Mouse (Mus musculus): Measurements from ENCODE around the gene Gemin7. TPM values are rescaled to one million over a fixed set of nuclear protein-coding genes. Genes with fewer than 3 reads are reported as not detected.
A peak's percentile ranks its signal among the peaks of the same experiment; 100 is the strongest.
"Not testable (repeated sequence)": the region's sequence is repeated elsewhere in the genome, so short reads cannot be mapped to it uniquely, and the experiment has no call there.

Gemin7 gene
- 10 to 100 TPM; 58.1 to 58.5 TPM for total RNA-seq (2021)
- long read RNA-seq, experiment 1, transcript Gemin7-201 (2 exons, 763 nt) = major isoform, 137 of 153 reads
- long read RNA-seq, experiment 1, partial matches to known transcripts = 0 of 153 reads
- long read RNA-seq, experiment 1, other reads (novel, unspliced or antisense) = 16 of 153 reads
- long read RNA-seq, experiment 2, transcript Gemin7-201 (2 exons, 763 nt) = major isoform, 79 of 90 reads
- long read RNA-seq, experiment 2, partial matches to known transcripts = 0 of 90 reads
- long read RNA-seq, experiment 2, other reads (novel, unspliced or antisense) = 10 of 90 reads

GRCm38 (mm10) chr7:19577141-19577852 lies at the start of gene Gemin7, which contains the start of gene Zfp296:
Gene Gemin7 (minus strand): TSS chr7:19577595.
Gene Zfp296 (plus strand): TSS chr7:19577287.
- DNase-seq = peak; percentile 15

- DNase-seq = no peak
These were observed 46.0 kb upstream of the Gemin7 start for GRCm38 (mm10) chr7:19623433-19623832.

- DNase-seq = no peak
These were observed 44.8 kb upstream of the Gemin7 start for GRCm38 (mm10) chr7:19622241-19622640.

GRCm38 (mm10) chr7:19620811-19621210 lies 43.4 kb upstream of the Gemin7 start:
- no peak for DNase-seq

- no peak for DNase-seq
These were observed 41.8 kb upstream of the Gemin7 start for GRCm38 (mm10) chr7:19619004-19619801.

GRCm38 (mm10) chr7:19615036-19615577 lies 37.7 kb upstream of the Gemin7 start:
- DNase-seq = no peak

GRCm38 (mm10) chr7:19610969-19611368 lies 33.6 kb upstream of the Gemin7 start:
- DNase-seq = no peak

- no peak for DNase-seq
These were observed 32.4 kb upstream of the Gemin7 start for GRCm38 (mm10) chr7:19609641-19610332.

- DNase-seq = no peak
These were observed 29.9 kb upstream of the Gemin7 start for GRCm38 (mm10) chr7:19607291-19607690.

- not testable (repeated sequence) for DNase-seq
These were observed 27.3 kb upstream of the Gemin7 start for GRCm38 (mm10) chr7:19604606-19605214.

GRCm38 (mm10) chr7:19603849-19604605 lies 26.6 kb upstream of the Gemin7 start, which contains the start of gene Clasrp:
Gene Clasrp (minus strand): TSS chr7:19604486.
- DNase-seq = peak; percentile 95

- no peak for DNase-seq
These were observed 25.7 kb upstream of the Gemin7 start for GRCm38 (mm10) chr7:19603055-19603454.

GRCm38 (mm10) chr7:19600562-19600961 lies 23.2 kb upstream of the Gemin7 start:
- DNase-seq = no peak

- DNase-seq = no peak
These were observed 15.8 kb upstream of the Gemin7 start for GRCm38 (mm10) chr7:19593061-19593730.

GRCm38 (mm10) chr7:19589917-19590316 lies 12.5 kb upstream of the Gemin7 start:
- no peak for DNase-seq

- DNase-seq = no peak
These were observed 11.8 kb upstream of the Gemin7 start for GRCm38 (mm10) chr7:19589207-19589606.

GRCm38 (mm10) chr7:19586269-19586668 lies 8.9 kb upstream of the Gemin7 start:
- no peak for DNase-seq

GRCm38 (mm10) chr7:19580634-19581033 lies 3.2 kb upstream of the Gemin7 start:
- no peak for DNase-seq

- no peak for DNase-seq
These were observed 2.4 kb upstream of the Gemin7 start for GRCm38 (mm10) chr7:19579751-19580150.

- no peak for DNase-seq
These were observed 1.0 kb upstream of the Gemin7 start for GRCm38 (mm10) chr7:19578436-19578835.
